In genomic region chr8:121649423-121649822, GRCm38 (mm10) we compare ENCODE assay signal across 9 mouse cellular contexts. TPM values are rescaled to one million over a fixed set of nuclear protein-coding genes. Genes with fewer than 3 reads are reported as not detected.
DNase-seq lines count a peak whose midpoint lies in the region; ATAC-seq and TF ChIP-seq lines count a peak whose summit lies in the region.
"Had no signal": no experiment of that assay in that cellular context is flagged by ENCODE, and none has a peak within 500 bp of the region (broad histone marks: within the 10 kb centered on the region; RNA-seq: fewer than 3 reads in every experiment).

No protein-coding gene starts in this region.

- no peaks in the 10 kb centered on the region for H3K36me3 ChIP-seq in heart, embryonic 11.5 days (ENCODE audit: control insufficient read depth, insufficient read depth, low read length)
- peaks cover 2% of the 10 kb centered on the region; the same call in 1 of the 2 replicates for H3K36me3 ChIP-seq in hindbrain, embryonic 12.5 days
- H3K36me3 ChIP-seq in liver, postnatal 0 days (replicated peaks; ENCODE audit: insufficient read depth, low read length): no peaks in the 10 kb centered on the region

- no peak for TF ChIP-seq EP300 in liver, postnatal 0 days (IDR thresholded peaks at IDR 0.05; ENCODE audit: low read depth)

- intact Hi-C loops in heart, postnatal 36 days (cut with DNase I): no loop called here

- no peak overlapping the region for H3K27ac ChIP-seq in heart, embryonic 11.5 days (ENCODE audit: low read depth, low read length)
- no peak overlapping the region for H3K27ac ChIP-seq in cortical plate, adult 2 months (ENCODE audit: insufficient read depth, low read length)
- no peak overlapping the region for H3K27ac ChIP-seq in hindbrain, embryonic 12.5 days
- no peak overlapping the region for H3K27ac ChIP-seq in liver, postnatal 0 days (ENCODE audit: low read depth)

- no peak for TF ChIP-seq CTCF in cortical plate, adult 2 months (IDR thresholded peaks at IDR 0.05; ENCODE audit: extremely low read depth, insufficient read depth, low read length)
- no peak for TF ChIP-seq CTCF in liver, postnatal 0 days (IDR thresholded peaks at IDR 0.05; ENCODE audit: low read depth)

- no peak overlapping the region for H3K9ac ChIP-seq in heart, embryonic 11.5 days (ENCODE audit: low read depth, low read length)
- peak overlapping the region; percentile 90 for H3K9ac ChIP-seq in hindbrain, embryonic 12.5 days
- no peak overlapping the region for H3K9ac ChIP-seq in liver, postnatal 0 days (replicated peaks)

- ATAC-seq in heart, embryonic 11.5 days (replicated peaks; ENCODE audit: insufficient number of reproducible peaks, low FRiP score, low TSS enrichment): no peak
- ATAC-seq in hindbrain, embryonic 12.5 days (ENCODE audit: low FRiP score): no peak
- ATAC-seq in liver, postnatal 0 days: no peak

- no peak for TF ChIP-seq POLR2A in cortical plate, adult 2 months (IDR thresholded peaks at IDR 0.05; ENCODE audit: extremely low read depth, insufficient read depth, low read length)

- H3K4me2 ChIP-seq in heart, embryonic 11.5 days: peak overlapping the region; percentile 94
- H3K4me2 ChIP-seq in hindbrain, embryonic 12.5 days (replicated peaks): peak overlapping the region; percentile 99
- H3K4me2 ChIP-seq in liver, postnatal 0 days (ENCODE audit: low read depth, low read length): 0 out of 2 replicates have a peak overlapping the region, but pooled peaks have one; percentile 79

- no peaks in the 10 kb centered on the region for H3K9me3 ChIP-seq in heart, embryonic 11.5 days (replicated peaks; ENCODE audit: control insufficient read depth, low read length)
- no peaks in the 10 kb centered on the region for H3K9me3 ChIP-seq in hindbrain, embryonic 12.5 days (replicated peaks)
- H3K9me3 ChIP-seq in liver, postnatal 0 days (ENCODE audit: low read length): no peaks in the 10 kb centered on the region

- WGBS in heart, embryonic 11.5 days (ENCODE audit: insufficient replicate concordance): 73% methylated on average over 5 of the region's 5 CpGs
- 78% methylated on average over 5 of the region's 5 CpGs for WGBS in hindbrain, embryonic 12.5 days
- 73% methylated on average over 5 of the region's 5 CpGs for WGBS in liver, postnatal 0 days (ENCODE audit: insufficient replicate concordance)

- no peak overlapping the region for H3K4me3 ChIP-seq in heart, embryonic 11.5 days (ENCODE audit: low read depth, low read length)
- peak overlapping the region; percentile 100 for H3K4me3 ChIP-seq in cortical plate, adult 2 months (ENCODE audit: insufficient read depth, low read length)
- peak overlapping the region; percentile 94 for H3K4me3 ChIP-seq in hindbrain, embryonic 12.5 days
- no peak overlapping the region for H3K4me3 ChIP-seq in liver, postnatal 0 days (ENCODE audit: low read depth, low read length)

- H3K4me1 ChIP-seq in heart, embryonic 11.5 days (ENCODE audit: control insufficient read depth, insufficient read depth, low read length): peaks cover 39% of the 10 kb centered on the region
- peaks cover 23% of the 10 kb centered on the region for H3K4me1 ChIP-seq in cortical plate, adult 2 months (ENCODE audit: control insufficient read depth, insufficient read depth, low read length)
- peaks cover 61% of the 10 kb centered on the region for H3K4me1 ChIP-seq in hindbrain, embryonic 12.5 days
- H3K4me1 ChIP-seq in liver, postnatal 0 days (ENCODE audit: insufficient read depth): peaks cover 32% of the 10 kb centered on the region

- no peak for DNase-seq in heart, postnatal 36 days
- no peak for DNase-seq in liver, postnatal 0 days
- DNase-seq in testis, postnatal 10 days (ENCODE audit: low spot score): no peak
- no peak for DNase-seq in cerebellum, adult 9-10 months
- DNase-seq in layer of hippocampus, adult 9-11 months: no peak
- DNase-seq: thymus, postnatal 14 days had no signal

- H3K27me3 ChIP-seq in heart, embryonic 11.5 days (ENCODE audit: control insufficient read depth, insufficient read depth, low read length): no peaks in the 10 kb centered on the region
- H3K27me3 ChIP-seq in hindbrain, embryonic 12.5 days: no peaks in the 10 kb centered on the region
- peaks cover 30% of the 10 kb centered on the region for H3K27me3 ChIP-seq in liver, postnatal 0 days (ENCODE audit: insufficient read depth, low read length)

RNA-seq across cellular contexts. Expression of gene Zcchc14, which starts 3.3 kb away (rescaled TPM):
- 11.4 and 14.2 TPM in 2 replicates for polyA plus RNA-seq in heart, embryonic 11.5 days (2014; fragmentation: Nextera tagmentation; extraction: Ambion mirVana)
- 10 to 100 TPM; 25.3 to 33.1 TPM for total RNA-seq in heart, postnatal 36 days (2021)
- 34.3 and 36.3 TPM in 2 replicates for polyA plus RNA-seq in cortical plate, adult 2 months (2012; rRNA removed)
- polyA plus RNA-seq in hindbrain, embryonic 12.5 days (2016; fragmentation: Nextera tagmentation; extraction: Ambion mirVana): 26.5 and 27.6 TPM in 2 replicates
- polyA plus RNA-seq in liver, postnatal 0 days (2015; fragmentation: Nextera tagmentation; extraction: Ambion mirVana): 1.9 and 2.3 TPM in 2 replicates

RNA-seq across cellular contexts. Expression of gene Map1lc3b, which starts 59.3 kb away (rescaled TPM):
- polyA plus RNA-seq in heart, embryonic 11.5 days (2014; fragmentation: Nextera tagmentation; extraction: Ambion mirVana): 186 and 199 TPM in 2 replicates
- 100 to 1,000 TPM; 266 to 268 TPM for total RNA-seq in heart, postnatal 36 days (2021)
- 123 and 130 TPM in 2 replicates for polyA plus RNA-seq in cortical plate, adult 2 months (2012; rRNA removed)
- 292 and 300 TPM in 2 replicates for polyA plus RNA-seq in hindbrain, embryonic 12.5 days (2016; fragmentation: Nextera tagmentation; extraction: Ambion mirVana)
- polyA plus RNA-seq in liver, postnatal 0 days (2015; fragmentation: Nextera tagmentation; extraction: Ambion mirVana): 205 and 222 TPM in 2 replicates

Comparison
In these comparisons a context has a peak if more than half of its experiments do, and no peak if none do; other contexts are left out.
1. H3K4me3 ChIP-seq: peak in cortical plate, adult 2 months (single experiment) and hindbrain, embryonic 12.5 days (single experiment); none in heart, embryonic 11.5 days (single experiment) and liver, postnatal 0 days (single experiment).
2. Peak in every context shown above with its lines, with median percentiles within 50 percentile points of each other: H3K4me2 ChIP-seq.